Mouse (Mus musculus): ENCODE measurements around the gene Itgbl1. TPM values are rescaled to one million over a fixed set of nuclear protein-coding genes. Genes with fewer than 3 reads are reported as not detected.
"Not testable (repeated sequence)": the region's sequence is repeated elsewhere in the genome, so short reads cannot be mapped to it uniquely, and the experiment has no call there.

The Itgbl1 gene
- polyA plus RNA-seq, 1 experiment: 0.06 TPM

- TF ChIP-seq FOSL1 (IDR thresholded peaks at IDR 0.05; ENCODE audit: insufficient read depth, low read length, poor library complexity, severe bottlenecking): peak; percentile 27
- TF ChIP-seq MYOD1 (IDR thresholded peaks at IDR 0.05; ENCODE audit: control insufficient read depth, insufficient read length, low read depth): no peak
- Histone ChIP-seq H3K79me2 (ENCODE audit: control insufficient read depth, insufficient read depth) (no peaks in the 10 kb centered on the region), H3K27me3 (ENCODE audit: control insufficient read depth, insufficient read depth, insufficient read length) (no peaks in the 10 kb centered on the region), H3K4me3 (ENCODE audit: insufficient read depth, poor library complexity, severe bottlenecking) (no peak overlapping the region), H3K79me3 (ENCODE audit: low read depth) (no peaks in the 10 kb centered on the region), H3ac (ENCODE audit: control insufficient read depth, insufficient read length, low read depth) (no peak overlapping the region), H3K36me3 (ENCODE audit: control insufficient read depth, insufficient read depth) (no peaks in the 10 kb centered on the region)
Measured at GRCm38 (mm10) chr14:123662386-123662785, 2.6 kb downstream of the Itgbl1 start.

DNA sequence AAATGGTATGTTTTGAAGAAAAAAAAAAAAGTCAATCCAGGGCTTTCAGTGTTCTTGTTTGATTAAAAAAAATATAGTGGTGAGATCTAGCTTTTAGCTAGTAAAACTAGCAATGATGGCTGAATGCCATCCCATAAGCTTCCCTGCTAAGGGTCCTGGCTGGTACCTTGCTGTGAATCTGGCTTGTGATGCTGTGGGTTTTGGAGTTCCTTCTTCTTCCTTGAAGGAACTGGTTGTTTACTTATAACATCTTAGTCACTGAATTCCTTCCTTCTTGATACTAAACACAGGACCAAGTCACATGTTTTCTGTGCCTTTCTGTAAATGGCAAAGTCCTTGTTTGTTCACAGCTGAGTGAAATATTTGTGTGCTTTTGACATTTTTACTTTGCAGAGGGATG is 3.4 kb downstream of the Itgbl1 start:
- Histone ChIP-seq H3K4me3 (ENCODE audit: insufficient read depth, poor library complexity, severe bottlenecking) (no peak overlapping the region), H3K36me3 (ENCODE audit: control insufficient read depth, insufficient read depth) (no peaks in the 10 kb centered on the region)
- TF ChIP-seq MAX (IDR thresholded peaks at IDR 0.05) (no peak), CTCF (IDR thresholded peaks at IDR 0.05; ENCODE audit: control insufficient read depth, insufficient read depth, insufficient read length) (no peak), FOSL1 (IDR thresholded peaks at IDR 0.05; ENCODE audit: insufficient read depth, low read length, poor library complexity, severe bottlenecking) (no peak), USF1 (IDR thresholded peaks at IDR 0.05; ENCODE audit: low read depth) (no peak), MYOG (IDR thresholded peaks at IDR 0.05; ENCODE audit: control insufficient read depth, extremely low read depth, insufficient read length) (no peak), CEBPB (IDR thresholded peaks at IDR 0.05; ENCODE audit: low read depth) (no peak), MYOD1 (IDR thresholded peaks at IDR 0.05; ENCODE audit: control insufficient read depth, insufficient read length, low read depth) (no peak)

DNA sequence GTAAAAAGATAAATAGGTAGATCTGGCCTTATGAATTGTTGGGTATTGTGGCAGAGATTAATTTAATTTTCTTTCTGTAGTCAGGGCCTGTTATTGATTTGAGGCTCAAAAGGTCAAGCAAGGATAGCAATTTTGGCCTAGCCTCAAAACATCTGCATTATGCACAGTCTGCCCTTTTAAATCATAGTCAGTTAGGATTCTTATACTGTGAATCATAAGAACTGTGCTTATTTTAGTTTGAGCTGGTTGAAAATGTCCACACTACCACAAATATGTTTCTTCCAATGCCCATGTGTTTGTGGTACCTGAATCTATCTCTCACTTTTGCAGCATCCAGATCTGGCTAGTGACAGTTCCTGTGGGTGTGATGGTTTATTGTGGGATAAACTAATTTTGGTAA is 4.7 kb downstream of the Itgbl1 start:
- Histone ChIP-seq H3K79me2 (ENCODE audit: control insufficient read depth, insufficient read depth) (no peaks in the 10 kb centered on the region), H3ac (ENCODE audit: control insufficient read depth, insufficient read length, low read depth) (no peak overlapping the region), H3K36me3 (ENCODE audit: control insufficient read depth, insufficient read depth) (no peaks in the 10 kb centered on the region), H3K79me3 (ENCODE audit: low read depth) (no peaks in the 10 kb centered on the region), H3K27me3 (ENCODE audit: control insufficient read depth, insufficient read depth, insufficient read length) (no peaks in the 10 kb centered on the region), H3K4me3 (ENCODE audit: insufficient read depth, poor library complexity, severe bottlenecking) (no peak overlapping the region)
- TF ChIP-seq MAX (IDR thresholded peaks at IDR 0.05): no peak
- TF ChIP-seq USF1 (IDR thresholded peaks at IDR 0.05; ENCODE audit: low read depth): no peak
- no peak for TF ChIP-seq MYOD1 (IDR thresholded peaks at IDR 0.05; ENCODE audit: control insufficient read depth, insufficient read length, low read depth)
- no peak for TF ChIP-seq MYOG (IDR thresholded peaks at IDR 0.05; ENCODE audit: control insufficient read depth, extremely low read depth, insufficient read length)
- TF ChIP-seq CTCF (IDR thresholded peaks at IDR 0.05; ENCODE audit: control insufficient read depth, insufficient read depth, insufficient read length): no peak
- no peak for TF ChIP-seq CEBPB (IDR thresholded peaks at IDR 0.05; ENCODE audit: low read depth)

More for the DNA sequence above, 3.4 kb downstream of the Itgbl1 start:
- H3K27me3 ChIP-seq (ENCODE audit: control insufficient read depth, insufficient read depth, insufficient read length): no peaks in the 10 kb centered on the region
- no peaks in the 10 kb centered on the region for H3K79me3 ChIP-seq (ENCODE audit: low read depth)
- H3ac ChIP-seq (ENCODE audit: control insufficient read depth, insufficient read length, low read depth): no peak overlapping the region
- no peaks in the 10 kb centered on the region for H3K79me2 ChIP-seq (ENCODE audit: control insufficient read depth, insufficient read depth)

DNA sequence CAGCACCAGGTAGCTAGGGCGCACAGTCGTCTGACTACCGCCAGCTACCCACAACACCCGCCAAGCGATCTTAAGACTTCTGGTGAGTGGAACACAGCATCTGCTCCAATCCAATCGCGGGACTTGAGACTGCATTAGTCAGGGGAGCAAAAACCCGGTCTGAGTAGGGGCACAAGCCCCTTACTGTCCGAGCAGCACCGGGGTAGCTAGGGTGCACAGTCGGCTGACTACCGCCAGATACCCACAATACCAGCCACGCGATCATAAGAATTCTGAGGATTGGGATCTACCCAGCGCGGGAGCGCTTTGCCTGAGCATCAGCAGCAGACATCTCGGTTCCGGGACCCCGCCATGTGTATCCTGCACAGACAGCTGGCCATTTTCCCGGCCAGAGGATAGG is 11.3 kb downstream of the Itgbl1 start:
- not testable (repeated sequence) for H3K36me3 ChIP-seq (ENCODE audit: control insufficient read depth, insufficient read depth); H3K79me2 ChIP-seq (ENCODE audit: control insufficient read depth, insufficient read depth); H3ac ChIP-seq (ENCODE audit: control insufficient read depth, insufficient read length, low read depth); H3K27me3 ChIP-seq (ENCODE audit: control insufficient read depth, insufficient read depth, insufficient read length); H3K79me3 ChIP-seq (ENCODE audit: low read depth); H3K4me3 ChIP-seq (ENCODE audit: insufficient read depth, poor library complexity, severe bottlenecking)

DNA sequence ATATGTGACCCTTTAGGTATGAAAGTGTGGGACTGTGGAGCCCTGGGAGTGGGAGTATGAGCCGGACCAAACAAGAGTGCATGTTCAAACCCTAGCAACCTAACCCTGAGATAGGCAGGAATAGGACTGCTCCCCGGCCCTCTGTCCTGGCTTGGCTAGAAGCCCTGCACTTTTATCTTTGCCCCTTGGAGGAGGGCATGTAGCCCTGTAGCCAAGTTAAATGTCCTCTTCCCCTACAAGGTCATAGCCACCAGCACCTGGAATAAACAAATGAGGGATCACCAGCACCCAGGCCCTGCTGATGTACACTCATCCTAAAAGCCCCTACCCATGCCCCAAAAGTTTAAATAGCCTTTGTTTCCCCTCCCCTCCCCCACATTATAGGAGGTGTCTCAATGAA is 18.3 kb downstream of the Itgbl1 start:
- H3K4me3 ChIP-seq (ENCODE audit: insufficient read depth, poor library complexity, severe bottlenecking): no peak overlapping the region
- no peaks in the 10 kb centered on the region for H3K79me3 ChIP-seq (ENCODE audit: low read depth)
- TF ChIP-seq MYOD1 (IDR thresholded peaks at IDR 0.05; ENCODE audit: control insufficient read depth, insufficient read length, low read depth): no peak
- TF ChIP-seq MYOG (IDR thresholded peaks at IDR 0.05; ENCODE audit: control insufficient read depth, extremely low read depth, insufficient read length): no peak
- TF ChIP-seq CEBPB (IDR thresholded peaks at IDR 0.05; ENCODE audit: low read depth): no peak
- no peak for TF ChIP-seq MAX (IDR thresholded peaks at IDR 0.05)
- no peak for TF ChIP-seq FOSL1 (IDR thresholded peaks at IDR 0.05; ENCODE audit: insufficient read depth, low read length, poor library complexity, severe bottlenecking)
- no peak overlapping the region for H3ac ChIP-seq (ENCODE audit: control insufficient read depth, insufficient read length, low read depth)
- H3K36me3 ChIP-seq (ENCODE audit: control insufficient read depth, insufficient read depth): no peaks in the 10 kb centered on the region
- no peaks in the 10 kb centered on the region for H3K27me3 ChIP-seq (ENCODE audit: control insufficient read depth, insufficient read depth, insufficient read length)
- no peaks in the 10 kb centered on the region for H3K79me2 ChIP-seq (ENCODE audit: control insufficient read depth, insufficient read depth)

GRCm38 (mm10) chr14:123714751-123715150 is 55.0 kb downstream of the Itgbl1 start:
- H3K36me3 ChIP-seq (ENCODE audit: control insufficient read depth, insufficient read depth): no peaks in the 10 kb centered on the region
- TF ChIP-seq CTCF (IDR thresholded peaks at IDR 0.05; ENCODE audit: control insufficient read depth, insufficient read depth, insufficient read length): no peak

GRCm38 (mm10) chr14:123742055-123742454 is 82.3 kb downstream of the Itgbl1 start:
- no peak overlapping the region for H3K4me3 ChIP-seq (ENCODE audit: insufficient read depth, poor library complexity, severe bottlenecking)
- H3K36me3 ChIP-seq (ENCODE audit: control insufficient read depth, insufficient read depth): no peaks in the 10 kb centered on the region
- H3K27me3 ChIP-seq (ENCODE audit: control insufficient read depth, insufficient read depth, insufficient read length): no peaks in the 10 kb centered on the region
- no peak overlapping the region for H3ac ChIP-seq (ENCODE audit: control insufficient read depth, insufficient read length, low read depth)
- H3K79me3 ChIP-seq (ENCODE audit: low read depth): no peaks in the 10 kb centered on the region
- TF ChIP-seq MYOG (IDR thresholded peaks at IDR 0.05; ENCODE audit: control insufficient read depth, extremely low read depth, insufficient read length) (no peak), USF1 (IDR thresholded peaks at IDR 0.05; ENCODE audit: low read depth) (no peak), FOSL1 (IDR thresholded peaks at IDR 0.05; ENCODE audit: insufficient read depth, low read length, poor library complexity, severe bottlenecking) (no peak), CEBPB (IDR thresholded peaks at IDR 0.05; ENCODE audit: low read depth) (no peak), CTCF (IDR thresholded peaks at IDR 0.05; ENCODE audit: control insufficient read depth, insufficient read depth, insufficient read length) (no peak), MYOD1 (IDR thresholded peaks at IDR 0.05; ENCODE audit: control insufficient read depth, insufficient read length, low read depth) (no peak), MAX (IDR thresholded peaks at IDR 0.05) (no peak)
- H3K79me2 ChIP-seq (ENCODE audit: control insufficient read depth, insufficient read depth): no peaks in the 10 kb centered on the region

More at GRCm38 (mm10) chr14:123714751-123715150, 55.0 kb downstream of the Itgbl1 start:
- H3K79me3 ChIP-seq (ENCODE audit: low read depth): no peaks in the 10 kb centered on the region
- no peaks in the 10 kb centered on the region for H3K27me3 ChIP-seq (ENCODE audit: control insufficient read depth, insufficient read depth, insufficient read length)
- H3ac ChIP-seq (ENCODE audit: control insufficient read depth, insufficient read length, low read depth): no peak overlapping the region
- H3K4me3 ChIP-seq (ENCODE audit: insufficient read depth, poor library complexity, severe bottlenecking): no peak overlapping the region
- H3K79me2 ChIP-seq (ENCODE audit: control insufficient read depth, insufficient read depth): no peaks in the 10 kb centered on the region

Measured in C2C12 (cell line).